Mouse (Mus musculus) testis, postnatal 10 days (tissue): ENCODE data around the gene Elp6.

Experiments
- DNase-seq: peaks from one replicate; pipeline ENCODE4 v3.0.0; 2021; ENCODE audit warnings: low spot score

The Elp6 gene

GRCm38 (mm10) chr9:110361299-110361698, 56.3 kb downstream of the Elp6 start:
- no peak for DNase-seq

- no peak for DNase-seq
Observed at GRCm38 (mm10) chr9:110362337-110362736, 57.4 kb downstream of the Elp6 start.

GRCm38 (mm10) chr9:110366746-110367145, 61.8 kb downstream of the Elp6 start:
- DNase-seq = no peak

GRCm38 (mm10) chr9:110369860-110370259, 64.9 kb downstream of the Elp6 start:
- no peak for DNase-seq
